Mouse (Mus musculus) forebrain, embryonic 13.5 days (tissue): Measurements from ENCODE around the gene Ebf4. TPM values are rescaled to one million over a fixed set of nuclear protein-coding genes. Genes with fewer than 3 reads are reported as not detected.

ENCODE experiments used
- ATAC-seq: fragments of 200-750 bp; cut with Nextera tagmentation; 2 replicates; pipeline ENCODE4 v1.8.0; 2017
- H3K27ac ChIP-seq: fragments of 300-500 bp; sonication (generic); 2 replicates; pipeline ENCODE4 v1.5.1; 2015; ENCODE audit warnings: inconsistent platforms, mild to moderate bottlenecking, moderate library complexity
- H3K27me3 ChIP-seq: fragments of 300-500 bp; sonication (generic); 2 replicates; pipeline ENCODE4 v1.6.1; 2015; ENCODE audit warnings: mild to moderate bottlenecking, inconsistent platforms
- H3K36me3 ChIP-seq: fragments of 300-500 bp; sonication (generic); 2 replicates; pipeline ENCODE4 v1.6.1; 2015; ENCODE audit warnings: mild to moderate bottlenecking, inconsistent platforms; ENCODE audit not compliant: poor library complexity, severe bottlenecking
- H3K4me1 ChIP-seq: fragments of 300-500 bp; sonication (generic); 2 replicates; pipeline ENCODE4 v1.6.1; 2015; ENCODE audit warnings: inconsistent platforms
- H3K4me2 ChIP-seq: fragments of 300-500 bp; sonication (generic); 2 replicates; pipeline ENCODE4 v1.6.1; 2015; ENCODE audit warnings: inconsistent platforms, mild to moderate bottlenecking, moderate library complexity
- H3K4me3 ChIP-seq: fragments of 300-500 bp; sonication (generic); 2 replicates; pipeline ENCODE4 v1.5.1; 2015; ENCODE audit warnings: mild to moderate bottlenecking, inconsistent platforms
- H3K9ac ChIP-seq: fragments of 300-500 bp; sonication (generic); 2 replicates; pipeline ENCODE4 v1.6.1; 2015; ENCODE audit warnings: mild to moderate bottlenecking, inconsistent platforms
- H3K9me3 ChIP-seq: fragments of 300-500 bp; sonication (generic); replicated peaks from 2 replicates; pipeline ENCODE4 v1.6.1; 2016; ENCODE audit warnings: inconsistent platforms
- WGBS: fragments of 180-500 bp; shearing (Covaris S2); methylation state at CpG from one replicate; pipeline ENCODE4 v1.1.7; 2015; 5-methylcytosine and 5-hydroxymethylcytosine counted together
- polyA plus RNA-seq: library from polyadenylated mRNA; unstranded; fragments of >200 nt; fragmentation: Nextera tagmentation; extraction: Ambion mirVana; gene quantifications from 2 replicates; pipeline ENCODE4 v1.2.1, GENCODE M21; 2015

Gene Ebf4
- polyA plus RNA-seq, 1 experiment from 2014 or later: 2.6 TPM

- Histone ChIP-seq H3K9me3 (no peaks in the 10 kb centered on the region), H3K27me3 (no peaks in the 10 kb centered on the region), H3K4me1 (peaks cover 5% of the 10 kb centered on the region; the same call in 1 of the 2 replicates), H3K36me3 (peaks cover 6% of the 10 kb centered on the region; the same call in 1 of the 2 replicates), H3K27ac (no peak overlapping the region), H3K9ac (no peak overlapping the region), H3K4me3 (no peak overlapping the region), H3K4me2 (no peak overlapping the region)
- 68% methylated on average over 6 of the region's 6 CpGs for WGBS
- ATAC-seq: no peak
Observed at GRCm38 (mm10) chr2:130414094-130414856, 119.3 kb downstream of the Ebf4 start.

Other genes starting within 250 kb of the Ebf4 start
- 0.06 and 0.08 TPM in 2 replicates for gene Tgm6, start 182.8 kb upstream of the Ebf4 start, polyA plus RNA-seq
- gene Snrpb, start 115.8 kb upstream of the Ebf4 start, polyA plus RNA-seq: 590 and 601 TPM in 2 replicates
- gene Tmc2, start 100.0 kb upstream of the Ebf4 start, polyA plus RNA-seq: not detected in 2 replicates
- 288 and 308 TPM in 2 replicates for gene Nop56, start 20.7 kb upstream of the Ebf4 start, polyA plus RNA-seq
- 153 and 172 TPM in 2 replicates for gene Idh3b, start 10.6 kb upstream of the Ebf4 start, polyA plus RNA-seq
- gene Cpxm1, start 102.4 kb downstream of the Ebf4 start, polyA plus RNA-seq: 11.8 and 12.3 TPM in 2 replicates
- gene Gm28372, start 110.1 kb downstream of the Ebf4 start, polyA plus RNA-seq: 0.09 and 0.34 TPM in 2 replicates
- gene 1700020A23Rik, start 110.1 kb downstream of the Ebf4 start, polyA plus RNA-seq: 0.25 and 0.48 TPM in 2 replicates
- not detected in 2 replicates for gene Tmem239, start 111.3 kb downstream of the Ebf4 start, polyA plus RNA-seq
- 125 and 130 TPM in 2 replicates for gene Vps16, start 129.2 kb downstream of the Ebf4 start, polyA plus RNA-seq
- 9.0 and 10.2 TPM in 2 replicates for gene Pced1a, start 129.5 kb downstream of the Ebf4 start, polyA plus RNA-seq
- gene Ptpra, start 155.1 kb downstream of the Ebf4 start, polyA plus RNA-seq: 120 and 122 TPM in 2 replicates